Mouse (Mus musculus): ENCODE measurements around the gene Apbb1. TPM values are rescaled to one million over a fixed set of nuclear protein-coding genes. Genes with fewer than 3 reads are reported as not detected.

Gene Apbb1
- polyA plus RNA-seq (2014; fragmentation: Nextera tagmentation; extraction: Ambion mirVana), result 45.6 and 48.2 TPM in 2 replicates

GRCm38 (mm10) chr7:105581094-105581703 is at the start of gene Apbb1:
Gene Apbb1 (minus strand): TSS chr7:105581653.
- no peaks in the 10 kb centered on the region for H3K27me3 ChIP-seq (replicated peaks; ENCODE audit: control insufficient read depth, insufficient read depth, low read length)
- peak; percentile 93 for ATAC-seq (ENCODE audit: low read depth)
- peak within 1 kb of the TSS; percentile 75 for H3K9ac ChIP-seq (ENCODE audit: low read depth, low read length)
- peak within 1 kb of the TSS; percentile 74 for H3K27ac ChIP-seq (replicated peaks; ENCODE audit: low read depth, low read length)
- H3K36me3 ChIP-seq (ENCODE audit: control insufficient read depth, insufficient read depth, low read length), result no peaks in the 10 kb centered on the region
- peak within 1 kb of the TSS; percentile 76 for H3K4me3 ChIP-seq (ENCODE audit: low read depth, low read length)
- H3K9me3 ChIP-seq (ENCODE audit: control insufficient read depth, low read length), result no peaks in the 10 kb centered on the region
- 0 out of 2 replicates have a peak, but pooled peaks cover 11% of the 10 kb centered on the region for H3K4me1 ChIP-seq (ENCODE audit: control insufficient read depth, insufficient read depth, low read length)
- DNase-seq (ENCODE audit: low spot score), result peak; percentile 81
- peak within 1 kb of the TSS; percentile 79 for H3K4me2 ChIP-seq (ENCODE audit: low read depth, low read length)
- WGBS, result 0% methylated on average over 22 of the region's 54 CpGs

- no peak overlapping the region for H3K4me2 ChIP-seq (ENCODE audit: low read depth, low read length)
- no peak overlapping the region for H3K4me3 ChIP-seq (ENCODE audit: low read depth, low read length)
- DNase-seq (ENCODE audit: low spot score) (peak; percentile 73), ATAC-seq (ENCODE audit: low read depth) (no peak)
- no peak overlapping the region for H3K9ac ChIP-seq (ENCODE audit: low read depth, low read length)
- H3K9me3 ChIP-seq (ENCODE audit: control insufficient read depth, low read length), result no peaks in the 10 kb centered on the region
- no peaks in the 10 kb centered on the region for H3K27me3 ChIP-seq (replicated peaks; ENCODE audit: control insufficient read depth, insufficient read depth, low read length)
- WGBS, result 67% methylated on average over 2 of the region's 3 CpGs
- H3K36me3 ChIP-seq (ENCODE audit: control insufficient read depth, insufficient read depth, low read length), result peaks cover 20% of the 10 kb centered on the region
- 0 out of 2 replicates have a peak, but pooled peaks cover 4% of the 10 kb centered on the region for H3K4me1 ChIP-seq (ENCODE audit: control insufficient read depth, insufficient read depth, low read length)
- no peak overlapping the region for H3K27ac ChIP-seq (replicated peaks; ENCODE audit: low read depth, low read length)
Observed at GRCm38 (mm10) chr7:105628633-105629032, 47.2 kb upstream of the Apbb1 start.

DNA sequence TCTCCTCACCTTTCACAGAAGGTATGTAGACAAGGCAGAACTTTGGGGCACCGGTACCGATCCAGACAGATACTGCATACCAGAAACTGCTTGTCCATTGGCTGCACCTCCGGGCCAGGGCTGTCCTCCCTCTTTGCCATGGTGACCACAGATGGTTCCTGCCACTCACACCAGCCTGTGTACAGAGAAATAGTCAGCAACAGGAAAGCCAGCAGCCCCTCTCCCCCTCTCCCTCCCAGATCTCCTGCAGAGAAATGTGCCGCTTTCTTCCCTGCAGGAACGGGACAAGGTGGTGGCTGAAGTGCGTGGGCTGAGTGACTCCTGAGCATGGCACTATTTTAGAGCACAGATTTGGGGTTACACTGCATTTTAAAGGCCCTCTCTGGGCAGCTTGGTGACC is 43.9 kb upstream of the Apbb1 start:
- Histone ChIP-seq H3K27ac (replicated peaks; ENCODE audit: low read depth, low read length) (no peak overlapping the region), H3K27me3 (replicated peaks; ENCODE audit: control insufficient read depth, insufficient read depth, low read length) (no peaks in the 10 kb centered on the region), H3K9me3 (ENCODE audit: control insufficient read depth, low read length) (no peaks in the 10 kb centered on the region), H3K9ac (ENCODE audit: low read depth, low read length) (no peak overlapping the region), H3K4me2 (ENCODE audit: low read depth, low read length) (no peak overlapping the region), H3K36me3 (ENCODE audit: control insufficient read depth, insufficient read depth, low read length) (peaks cover 33% of the 10 kb centered on the region), H3K4me3 (ENCODE audit: low read depth, low read length) (no peak overlapping the region), H3K4me1 (ENCODE audit: control insufficient read depth, insufficient read depth, low read length) (0 out of 2 replicates have a peak, but pooled peaks cover 4% of the 10 kb centered on the region)
- ATAC-seq (ENCODE audit: low read depth), result no peak
- no peak for DNase-seq (ENCODE audit: low spot score)
- 65% methylated on average over 6 of the region's 6 CpGs for WGBS

DNA sequence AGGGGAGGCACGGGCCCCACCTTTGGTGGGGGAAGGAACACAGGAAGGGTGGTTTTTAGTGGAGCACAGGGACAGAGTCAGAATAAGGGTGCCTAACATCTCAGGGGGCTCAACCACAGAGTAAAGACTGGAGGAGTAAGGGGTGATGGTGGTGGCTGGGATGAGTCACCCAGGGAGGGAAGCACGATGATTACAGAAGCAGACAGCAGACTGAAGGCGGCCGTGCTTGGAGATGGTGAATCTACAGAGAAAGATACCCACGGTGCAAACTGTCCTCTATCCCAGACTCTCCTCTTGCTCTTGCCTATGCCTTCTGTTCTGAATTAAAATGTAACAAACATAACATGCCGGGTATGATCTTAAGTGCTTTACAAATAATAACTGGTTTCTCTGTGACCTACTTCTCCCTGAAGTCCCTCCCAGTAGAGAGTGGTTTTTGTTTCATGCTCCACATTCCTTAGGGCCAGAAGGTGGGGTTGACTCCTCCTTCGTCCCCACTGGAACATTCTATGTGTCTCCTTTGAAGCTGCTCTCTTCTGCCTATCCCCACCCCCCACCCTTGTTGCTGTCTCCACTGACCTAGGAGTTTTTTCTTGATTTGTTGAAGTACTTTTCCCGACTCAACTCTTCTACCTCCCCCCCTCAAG is 40.3 kb upstream of the Apbb1 start:
- WGBS, result 60% methylated on average over 8 of the region's 8 CpGs
- H3K27ac ChIP-seq (replicated peaks; ENCODE audit: low read depth, low read length), result no peak overlapping the region
- no peaks in the 10 kb centered on the region for H3K4me1 ChIP-seq (ENCODE audit: control insufficient read depth, insufficient read depth, low read length)
- ATAC-seq (ENCODE audit: low read depth), result 0 out of 2 replicates have a peak, but pooled peaks have one; percentile 19
- H3K9me3 ChIP-seq (ENCODE audit: control insufficient read depth, low read length), result no peaks in the 10 kb centered on the region
- peak; percentile 44 for DNase-seq (ENCODE audit: low spot score)
- H3K9ac ChIP-seq (ENCODE audit: low read depth, low read length), result no peak overlapping the region
- H3K4me3 ChIP-seq (ENCODE audit: low read depth, low read length), result no peak overlapping the region
- H3K27me3 ChIP-seq (replicated peaks; ENCODE audit: control insufficient read depth, insufficient read depth, low read length), result no peaks in the 10 kb centered on the region
- no peak overlapping the region for H3K4me2 ChIP-seq (ENCODE audit: low read depth, low read length)
- peaks cover 67% of the 10 kb centered on the region for H3K36me3 ChIP-seq (ENCODE audit: control insufficient read depth, insufficient read depth, low read length)

DNA sequence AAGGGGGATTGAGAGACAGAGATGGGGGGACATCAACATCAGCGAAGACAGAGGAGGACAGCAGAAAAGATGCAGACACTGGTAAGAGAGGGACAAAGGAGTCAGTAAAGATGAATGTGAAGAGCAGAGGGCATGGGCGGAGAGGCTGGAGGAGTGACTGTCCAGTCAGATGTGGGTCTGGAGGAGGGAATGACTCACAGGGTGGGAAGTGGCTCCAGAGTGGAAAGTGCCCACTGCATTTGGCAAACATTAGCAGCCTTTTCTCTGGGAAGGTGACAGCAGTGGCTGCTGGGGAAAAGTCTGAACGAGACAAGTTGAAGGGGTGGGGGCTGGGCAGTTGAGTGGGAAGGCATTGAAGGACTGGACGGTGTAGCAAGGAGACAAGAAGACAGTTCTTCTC is 39.6 kb upstream of the Apbb1 start:
- Histone ChIP-seq H3K4me1 (ENCODE audit: control insufficient read depth, insufficient read depth, low read length) (no peaks in the 10 kb centered on the region), H3K9me3 (ENCODE audit: control insufficient read depth, low read length) (no peaks in the 10 kb centered on the region), H3K36me3 (ENCODE audit: control insufficient read depth, insufficient read depth, low read length) (peaks cover 73% of the 10 kb centered on the region), H3K9ac (ENCODE audit: low read depth, low read length) (no peak overlapping the region), H3K4me3 (ENCODE audit: low read depth, low read length) (no peak overlapping the region), H3K27ac (replicated peaks; ENCODE audit: low read depth, low read length) (no peak overlapping the region), H3K4me2 (ENCODE audit: low read depth, low read length) (no peak overlapping the region), H3K27me3 (replicated peaks; ENCODE audit: control insufficient read depth, insufficient read depth, low read length) (no peaks in the 10 kb centered on the region)
- no peak for ATAC-seq (ENCODE audit: low read depth)
- DNase-seq (ENCODE audit: low spot score), result no peak
- WGBS, result 81% methylated on average over 4 of the region's 4 CpGs

DNA sequence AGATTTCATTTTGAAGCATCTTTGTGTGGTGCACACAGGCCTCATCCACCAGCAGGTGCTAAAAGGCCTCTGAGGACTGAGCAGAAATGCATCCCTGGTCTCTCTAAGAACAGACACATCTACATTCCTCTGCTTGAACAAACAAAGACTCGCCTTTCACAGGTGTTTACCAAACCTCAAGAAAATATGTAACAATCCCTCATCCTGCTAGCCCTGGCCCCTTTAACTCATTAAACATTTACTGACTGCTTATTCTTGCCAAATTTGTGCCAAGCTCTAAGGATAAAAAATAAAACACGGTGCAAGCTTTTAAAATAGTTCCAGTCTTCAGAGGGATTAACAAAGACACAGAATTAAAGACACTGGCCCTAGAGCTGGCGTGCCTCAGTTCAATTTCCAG is 38.2 kb upstream of the Apbb1 start:
- DNase-seq (ENCODE audit: low spot score), result no peak
- Histone ChIP-seq H3K4me2 (ENCODE audit: low read depth, low read length) (no peak overlapping the region), H3K27me3 (replicated peaks; ENCODE audit: control insufficient read depth, insufficient read depth, low read length) (no peaks in the 10 kb centered on the region), H3K9ac (ENCODE audit: low read depth, low read length) (no peak overlapping the region), H3K36me3 (ENCODE audit: control insufficient read depth, insufficient read depth, low read length) (peaks cover 77% of the 10 kb centered on the region), H3K27ac (replicated peaks; ENCODE audit: low read depth, low read length) (no peak overlapping the region), H3K9me3 (ENCODE audit: control insufficient read depth, low read length) (no peaks in the 10 kb centered on the region), H3K4me3 (ENCODE audit: low read depth, low read length) (no peak overlapping the region), H3K4me1 (ENCODE audit: control insufficient read depth, insufficient read depth, low read length) (no peaks in the 10 kb centered on the region)
- 70% methylated on average over 3 of the region's 3 CpGs for WGBS
- ATAC-seq (ENCODE audit: low read depth), result peak; percentile 37; the same call in 1 of the 2 replicates

DNA sequence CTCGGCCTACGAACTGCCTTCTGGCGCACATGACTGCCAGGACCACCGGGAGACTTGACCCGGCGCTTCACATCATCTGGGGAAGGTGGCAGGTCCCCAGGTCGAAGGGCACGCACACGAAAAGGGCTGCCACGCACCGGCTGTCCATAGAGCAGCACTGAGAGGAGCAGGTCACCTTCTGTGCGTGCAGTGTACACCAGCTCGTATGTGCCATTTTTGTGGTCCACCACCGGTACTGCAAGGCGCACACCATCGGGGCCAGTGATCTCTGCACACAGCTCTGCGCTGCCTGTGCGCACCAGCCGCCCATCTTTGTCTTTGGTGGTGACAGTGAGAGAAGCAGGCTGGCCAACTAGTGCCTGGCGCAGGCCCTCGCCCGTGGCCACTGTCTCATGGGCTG is 36.4 kb upstream of the Apbb1 start:
- 96% methylated on average over 19 of the region's 22 CpGs for WGBS
- DNase-seq (ENCODE audit: low spot score) (no peak), ATAC-seq (ENCODE audit: low read depth) (no peak)
- Histone ChIP-seq H3K27me3 (replicated peaks; ENCODE audit: control insufficient read depth, insufficient read depth, low read length) (no peaks in the 10 kb centered on the region), H3K4me1 (ENCODE audit: control insufficient read depth, insufficient read depth, low read length) (no peaks in the 10 kb centered on the region), H3K27ac (replicated peaks; ENCODE audit: low read depth, low read length) (no peak overlapping the region), H3K4me3 (ENCODE audit: low read depth, low read length) (no peak overlapping the region), H3K36me3 (ENCODE audit: control insufficient read depth, insufficient read depth, low read length) (peaks cover 78% of the 10 kb centered on the region), H3K9ac (ENCODE audit: low read depth, low read length) (no peak overlapping the region), H3K4me2 (ENCODE audit: low read depth, low read length) (no peak overlapping the region), H3K9me3 (ENCODE audit: control insufficient read depth, low read length) (no peaks in the 10 kb centered on the region)

- Histone ChIP-seq H3K27ac (replicated peaks; ENCODE audit: low read depth, low read length) (no peak overlapping the region), H3K4me3 (ENCODE audit: low read depth, low read length) (no peak overlapping the region), H3K27me3 (replicated peaks; ENCODE audit: control insufficient read depth, insufficient read depth, low read length) (no peaks in the 10 kb centered on the region), H3K9ac (ENCODE audit: low read depth, low read length) (no peak overlapping the region), H3K4me2 (ENCODE audit: low read depth, low read length) (no peak overlapping the region), H3K9me3 (ENCODE audit: control insufficient read depth, low read length) (no peaks in the 10 kb centered on the region), H3K4me1 (ENCODE audit: control insufficient read depth, insufficient read depth, low read length) (no peaks in the 10 kb centered on the region), H3K36me3 (ENCODE audit: control insufficient read depth, insufficient read depth, low read length) (peaks cover 86% of the 10 kb centered on the region)
- WGBS, result 85% methylated on average over 6 of the region's 6 CpGs
- ATAC-seq (ENCODE audit: low read depth), result no peak
- no peak for DNase-seq (ENCODE audit: low spot score)
Observed at GRCm38 (mm10) chr7:105616561-105616960, 35.1 kb upstream of the Apbb1 start.

DNA sequence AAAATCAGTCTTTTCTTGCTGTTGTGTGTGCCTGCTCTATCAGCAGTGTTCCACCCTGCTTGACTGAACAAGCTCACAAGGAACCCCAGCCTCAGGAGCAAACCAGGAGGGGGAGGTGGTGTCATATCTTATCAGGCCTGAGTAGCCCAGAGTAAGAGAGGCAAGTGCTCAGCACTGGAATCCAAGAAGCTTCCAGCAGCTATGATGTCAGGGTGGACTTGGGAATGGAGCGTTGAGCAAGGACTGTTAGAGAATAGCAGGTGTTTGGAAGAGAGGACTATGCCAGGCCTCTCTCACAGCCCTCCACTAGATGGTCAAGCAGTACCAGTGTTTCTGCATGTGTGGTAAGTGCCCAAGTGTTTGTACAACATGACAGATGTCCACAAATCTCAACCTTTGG is 34.3 kb upstream of the Apbb1 start:
- Histone ChIP-seq H3K4me2 (ENCODE audit: low read depth, low read length) (no peak overlapping the region), H3K4me3 (ENCODE audit: low read depth, low read length) (no peak overlapping the region), H3K9me3 (ENCODE audit: control insufficient read depth, low read length) (no peaks in the 10 kb centered on the region), H3K27me3 (replicated peaks; ENCODE audit: control insufficient read depth, insufficient read depth, low read length) (no peaks in the 10 kb centered on the region), H3K27ac (replicated peaks; ENCODE audit: low read depth, low read length) (no peak overlapping the region), H3K4me1 (ENCODE audit: control insufficient read depth, insufficient read depth, low read length) (no peaks in the 10 kb centered on the region), H3K36me3 (ENCODE audit: control insufficient read depth, insufficient read depth, low read length) (peaks cover 94% of the 10 kb centered on the region), H3K9ac (ENCODE audit: low read depth, low read length) (no peak overlapping the region)
- 91% methylated on average over 1 of the region's 1 CpGs for WGBS
- ATAC-seq (ENCODE audit: low read depth) (no peak), DNase-seq (ENCODE audit: low spot score) (no peak)
